ENCODE assay signal across 13 mouse cellular contexts in genomic region chr13:28635230-28635950, GRCm38 (mm10).
DNase-seq lines count a peak whose midpoint lies in the region; ATAC-seq and TF ChIP-seq lines count a peak whose summit lies in the region.
"Had no signal": no experiment of that assay in that cellular context is flagged by ENCODE, and none has a peak within 500 bp of the region (broad histone marks: within the 10 kb centered on the region; RNA-seq: fewer than 3 reads in every experiment).

No protein-coding gene starts in this region.

- peak overlapping the region; percentile 22; the same call in 1 of the 2 replicates for H3K27ac ChIP-seq in heart, embryonic 11.5 days (ENCODE audit: low read depth, low read length)
- no peak overlapping the region for H3K27ac ChIP-seq in lung, postnatal 0 days (ENCODE audit: low read length)
- peak overlapping the region; percentile 71 for H3K27ac ChIP-seq in embryonic facial prominence, embryonic 13.5 days
- H3K27ac ChIP-seq in limb, embryonic 11.5 days (replicated peaks; ENCODE audit: low read depth, low read length): peak overlapping the region; percentile 36
- H3K27ac ChIP-seq: layer of hippocampus, adult 2 months had no signal

- ATAC-seq in heart, embryonic 11.5 days (replicated peaks; ENCODE audit: insufficient number of reproducible peaks, low FRiP score, low TSS enrichment): no peak
- ATAC-seq in lung, postnatal 0 days: no peak
- no peak for ATAC-seq in embryonic facial prominence, embryonic 13.5 days (ENCODE audit: insufficient number of reproducible peaks, insufficient read depth, low FRiP score, low TSS enrichment, low read depth)
- no peak for ATAC-seq in limb, embryonic 11.5 days (ENCODE audit: insufficient number of reproducible peaks, low FRiP score, low TSS enrichment, low read depth)

- no peaks in the 10 kb centered on the region for H3K9me3 ChIP-seq in heart, embryonic 11.5 days (replicated peaks; ENCODE audit: control insufficient read depth, low read length)
- no peaks in the 10 kb centered on the region for H3K9me3 ChIP-seq in lung, postnatal 0 days (ENCODE audit: low read length)
- H3K9me3 ChIP-seq in embryonic facial prominence, embryonic 13.5 days: no peaks in the 10 kb centered on the region
- H3K9me3 ChIP-seq in limb, embryonic 11.5 days (ENCODE audit: control insufficient read depth, low read length): no peaks in the 10 kb centered on the region
- H3K9me3 ChIP-seq: megakaryocyte, embryonic 14.5 days had no signal

- H3K4me3 ChIP-seq in heart, embryonic 11.5 days (ENCODE audit: low read depth, low read length): no peak overlapping the region
- H3K4me3 ChIP-seq in lung, postnatal 0 days (ENCODE audit: low read depth, low read length): no peak overlapping the region
- H3K4me3 ChIP-seq in embryonic facial prominence, embryonic 13.5 days: no peak overlapping the region
- H3K4me3 ChIP-seq in limb, embryonic 11.5 days (ENCODE audit: low read depth, low read length): no peak overlapping the region
- H3K4me3 ChIP-seq: layer of hippocampus, adult 2 months; megakaryocyte, embryonic 14.5 days had no signal

- no peaks in the 10 kb centered on the region for H3K36me3 ChIP-seq in heart, embryonic 11.5 days (ENCODE audit: control insufficient read depth, insufficient read depth, low read length)
- H3K36me3 ChIP-seq in lung, postnatal 0 days (ENCODE audit: insufficient read depth, low read length): no peaks in the 10 kb centered on the region
- H3K36me3 ChIP-seq in embryonic facial prominence, embryonic 13.5 days: 0 out of 2 replicates have a peak, but pooled peaks cover 4% of the 10 kb centered on the region
- H3K36me3 ChIP-seq in limb, embryonic 11.5 days (ENCODE audit: control insufficient read depth, insufficient read depth, low read length): no peaks in the 10 kb centered on the region

- peaks cover 9% of the 10 kb centered on the region for H3K4me1 ChIP-seq in heart, embryonic 11.5 days (ENCODE audit: control insufficient read depth, insufficient read depth, low read length)
- H3K4me1 ChIP-seq in lung, postnatal 0 days (ENCODE audit: insufficient read depth, low read depth, low read length): no peaks in the 10 kb centered on the region
- H3K4me1 ChIP-seq in embryonic facial prominence, embryonic 13.5 days: peaks cover 31% of the 10 kb centered on the region
- peaks cover 22% of the 10 kb centered on the region for H3K4me1 ChIP-seq in limb, embryonic 11.5 days (ENCODE audit: control insufficient read depth, insufficient read depth, low read length)

- no peak overlapping the region for H3K4me2 ChIP-seq in heart, embryonic 11.5 days
- H3K4me2 ChIP-seq in lung, postnatal 0 days (replicated peaks; ENCODE audit: low read depth, low read length): no peak overlapping the region
- H3K4me2 ChIP-seq in embryonic facial prominence, embryonic 13.5 days: no peak overlapping the region
- H3K4me2 ChIP-seq in limb, embryonic 11.5 days (ENCODE audit: low read depth, severe bottlenecking): no peak overlapping the region

- H3K9ac ChIP-seq in heart, embryonic 11.5 days (ENCODE audit: low read depth, low read length): no peak overlapping the region
- no peak overlapping the region for H3K9ac ChIP-seq in lung, postnatal 0 days (replicated peaks; ENCODE audit: low read depth)
- H3K9ac ChIP-seq in embryonic facial prominence, embryonic 13.5 days: no peak overlapping the region
- no peak overlapping the region for H3K9ac ChIP-seq in limb, embryonic 11.5 days (ENCODE audit: low read length)

- no peaks in the 10 kb centered on the region for H3K27me3 ChIP-seq in heart, embryonic 11.5 days (ENCODE audit: control insufficient read depth, insufficient read depth, low read length)
- H3K27me3 ChIP-seq in lung, postnatal 0 days (replicated peaks; ENCODE audit: insufficient read depth, low read length): no peaks in the 10 kb centered on the region
- no peaks in the 10 kb centered on the region for H3K27me3 ChIP-seq in embryonic facial prominence, embryonic 13.5 days
- H3K27me3 ChIP-seq in limb, embryonic 11.5 days (ENCODE audit: control insufficient read depth, insufficient read depth, low read length): no peaks in the 10 kb centered on the region

- TF ChIP-seq CTCF in lung, postnatal 0 days (IDR thresholded peaks at IDR 0.05): no peak

- no peak for TF ChIP-seq EP300 in lung, postnatal 0 days (IDR thresholded peaks at IDR 0.05)

- intact Hi-C loops in heart, postnatal 25 days (cut with DNase I): no loop called here

- no peak for DNase-seq in heart, postnatal 25 days (ENCODE audit: low spot score)
- DNase-seq in lung, postnatal 0 days (ENCODE audit: low spot score): peak; percentile 11
- no peak for DNase-seq in lung, postnatal 25 days (ENCODE audit: low spot score)
- DNase-seq in limb, embryonic 11.5 days (ENCODE audit: low spot score): peak; percentile 51
- no peak for DNase-seq in cerebellum, adult 9-11 months
- no peak for DNase-seq in cerebellum, adult 18-20 months
- DNase-seq: cerebellum, postnatal 25 days; left cerebral cortex, postnatal 4 days; thymus, adult 18-20 months had no signal

- 16% methylated on average over 3 of the region's 3 CpGs for WGBS in heart, embryonic 11.5 days (ENCODE audit: insufficient replicate concordance)
- WGBS in lung, postnatal 0 days: 16% methylated on average over 3 of the region's 3 CpGs
- WGBS in embryonic facial prominence, embryonic 13.5 days: 31% methylated on average over 3 of the region's 3 CpGs
- 37% methylated on average over 3 of the region's 3 CpGs for WGBS in limb, embryonic 11.5 days

Comparison
In these comparisons a context has a peak if more than half of its experiments do, and no peak if none do; other contexts are left out.
1. DNase-seq: peak in lung, postnatal 0 days (single experiment) and limb, embryonic 11.5 days (single experiment); none in heart, postnatal 25 days (single experiment), lung, postnatal 25 days (single experiment), cerebellum, adult 9-11 months (single experiment) and cerebellum, adult 18-20 months (0 of 2).